Mouse (Mus musculus): ENCODE data around the gene Stk32c.

Gene Stk32c

DNA sequence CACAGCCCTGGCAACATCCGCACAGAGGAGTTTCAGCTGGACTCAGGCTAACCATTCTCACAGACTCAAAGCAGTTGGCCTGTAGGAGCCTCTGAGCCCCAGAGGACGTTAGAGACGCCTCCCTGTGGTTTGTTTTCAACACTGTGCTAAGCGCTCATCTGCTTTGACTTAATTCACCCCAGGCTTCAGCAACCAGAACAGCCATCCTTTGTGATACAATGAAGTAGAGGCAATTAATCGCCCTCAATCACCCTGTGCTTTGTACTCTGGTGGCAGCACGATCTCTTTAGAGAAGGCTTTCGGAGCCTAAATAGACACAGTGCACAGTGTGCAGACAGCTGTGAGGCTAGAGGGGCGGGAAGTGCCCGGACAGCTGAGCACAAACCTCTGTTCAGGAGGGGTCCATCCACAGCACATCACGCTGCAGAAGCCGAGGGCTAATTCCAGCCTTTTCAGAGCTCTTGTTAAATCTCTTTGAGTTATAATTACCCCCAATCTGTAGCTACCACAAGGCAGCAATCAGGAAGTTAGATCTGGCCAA lies 73.1 kb downstream of the Stk32c start:
- H3K27me3 ChIP-seq (ENCODE audit: insufficient read depth, low read length): peaks cover 91% of the 10 kb centered on the region
- H3K9me3 ChIP-seq (ENCODE audit: low read length): 0 out of 2 replicates have a peak, but pooled peaks cover 7% of the 10 kb centered on the region
- peak; percentile 99 for TF ChIP-seq NANOG (IDR thresholded peaks at IDR 0.05; ENCODE audit: borderline replicate concordance, low read length)
- TF ChIP-seq POU5F1 (IDR thresholded peaks at IDR 0.05; ENCODE audit: borderline replicate concordance, low read length): no peak
- TF ChIP-seq CTCF (conservative IDR thresholded peaks at IDR 0.05; ENCODE audit: low read length): no peak
- H3K4me3 ChIP-seq (replicated peaks; ENCODE audit: low read length): no peak overlapping the region
- H3K36me3 ChIP-seq (ENCODE audit: insufficient read depth, low read length): no peaks in the 10 kb centered on the region
- peaks cover 15% of the 10 kb centered on the region for H3K4me1 ChIP-seq (replicated peaks; ENCODE audit: low read depth, low read length)

DNA sequence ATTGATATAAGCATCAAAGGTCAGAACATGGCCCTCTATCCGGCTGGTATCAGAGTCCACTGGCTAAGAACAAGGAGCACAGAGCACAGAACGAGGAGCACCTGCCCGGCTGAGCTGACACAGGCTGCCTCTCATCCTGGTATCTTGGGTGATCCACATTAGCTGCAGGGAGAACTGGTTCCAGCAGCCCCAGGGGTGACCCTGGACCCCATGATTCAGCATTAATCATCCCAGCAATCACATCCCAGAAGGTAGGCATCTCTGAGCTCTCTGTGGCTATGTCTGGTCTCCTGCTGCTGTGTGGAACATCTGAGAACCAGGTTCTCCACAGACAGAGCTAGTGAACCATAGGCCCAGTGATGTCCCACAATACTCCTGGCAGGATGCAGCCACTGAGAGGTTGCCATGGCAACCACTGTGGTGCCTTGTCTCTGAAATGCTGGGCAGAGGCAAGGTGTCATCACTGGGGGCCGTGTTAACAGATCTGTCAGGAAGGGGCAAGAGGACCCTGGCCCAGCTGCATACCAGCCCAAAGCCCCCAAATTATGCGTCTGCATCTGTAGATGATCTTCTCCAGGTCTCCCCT lies 76.1 kb downstream of the Stk32c start:
- peaks cover 15% of the 10 kb centered on the region for H3K4me1 ChIP-seq (replicated peaks; ENCODE audit: low read depth, low read length)
- H3K9me3 ChIP-seq (ENCODE audit: low read length): no peaks in the 10 kb centered on the region
- TF ChIP-seq NANOG (IDR thresholded peaks at IDR 0.05; ENCODE audit: borderline replicate concordance, low read length) (no peak), POU5F1 (IDR thresholded peaks at IDR 0.05; ENCODE audit: borderline replicate concordance, low read length) (no peak), CTCF (conservative IDR thresholded peaks at IDR 0.05; ENCODE audit: low read length) (no peak)
- H3K27me3 ChIP-seq (ENCODE audit: insufficient read depth, low read length): peaks cover 86% of the 10 kb centered on the region
- H3K36me3 ChIP-seq (ENCODE audit: insufficient read depth, low read length): no peaks in the 10 kb centered on the region
- no peak overlapping the region for H3K4me3 ChIP-seq (replicated peaks; ENCODE audit: low read length)

DNA sequence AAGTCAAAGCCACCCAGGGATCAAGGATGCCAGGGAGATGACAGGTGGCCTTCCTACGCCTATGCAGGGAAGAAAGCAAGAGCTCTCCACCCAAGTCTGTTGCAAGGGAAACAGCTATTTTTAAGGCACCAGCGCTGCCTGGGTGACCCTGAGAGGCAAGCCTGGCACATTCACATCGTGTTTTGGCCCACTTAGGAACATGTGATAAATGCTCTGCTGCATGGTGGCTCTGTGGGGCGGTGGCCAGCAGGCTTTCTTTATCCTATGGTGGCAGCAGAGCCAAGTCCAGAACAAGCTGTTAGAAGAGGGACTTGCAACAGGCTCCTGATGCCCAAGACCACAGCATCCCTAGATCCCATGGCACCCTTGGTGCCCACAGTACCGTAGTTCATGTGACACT lies 77.9 kb downstream of the Stk32c start:
- Histone ChIP-seq H3K27me3 (ENCODE audit: insufficient read depth, low read length) (peaks cover 86% of the 10 kb centered on the region), H3K4me1 (replicated peaks; ENCODE audit: low read depth, low read length) (peaks cover 11% of the 10 kb centered on the region), H3K4me3 (replicated peaks; ENCODE audit: low read length) (no peak overlapping the region), H3K9me3 (ENCODE audit: low read length) (no peaks in the 10 kb centered on the region), H3K36me3 (ENCODE audit: insufficient read depth, low read length) (no peaks in the 10 kb centered on the region)
- TF ChIP-seq NANOG (IDR thresholded peaks at IDR 0.05; ENCODE audit: borderline replicate concordance, low read length) (no peak), POU5F1 (IDR thresholded peaks at IDR 0.05; ENCODE audit: borderline replicate concordance, low read length) (no peak), CTCF (conservative IDR thresholded peaks at IDR 0.05; ENCODE audit: low read length) (no peak)

DNA sequence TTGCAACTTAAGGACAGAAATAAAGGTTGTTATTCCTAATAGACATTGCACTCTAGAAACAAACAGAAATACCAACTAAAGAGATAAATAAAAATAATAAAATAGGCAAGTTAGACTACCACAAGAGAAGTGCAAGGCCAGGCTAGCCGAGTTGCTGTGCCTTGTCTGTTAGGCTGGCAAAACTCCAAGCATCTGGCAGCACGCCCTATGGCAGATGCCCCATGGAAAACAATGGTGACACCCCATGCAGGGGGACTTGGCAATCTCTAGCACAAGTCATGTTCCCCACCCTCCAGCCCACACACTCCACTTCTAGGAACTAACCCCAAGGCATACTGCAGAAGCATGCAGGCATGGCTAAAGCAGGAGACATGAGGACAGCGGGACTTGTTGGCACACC lies 79.7 kb downstream of the Stk32c start:
- Histone ChIP-seq H3K36me3 (ENCODE audit: insufficient read depth, low read length) (no peaks in the 10 kb centered on the region), H3K4me1 (replicated peaks; ENCODE audit: low read depth, low read length) (no peaks in the 10 kb centered on the region), H3K27me3 (ENCODE audit: insufficient read depth, low read length) (peaks cover 90% of the 10 kb centered on the region), H3K9me3 (ENCODE audit: low read length) (no peaks in the 10 kb centered on the region), H3K4me3 (replicated peaks; ENCODE audit: low read length) (no peak overlapping the region)
- TF ChIP-seq CTCF (conservative IDR thresholded peaks at IDR 0.05; ENCODE audit: low read length) (no peak), NANOG (IDR thresholded peaks at IDR 0.05; ENCODE audit: borderline replicate concordance, low read length) (no peak), POU5F1 (IDR thresholded peaks at IDR 0.05; ENCODE audit: borderline replicate concordance, low read length) (no peak)

DNA sequence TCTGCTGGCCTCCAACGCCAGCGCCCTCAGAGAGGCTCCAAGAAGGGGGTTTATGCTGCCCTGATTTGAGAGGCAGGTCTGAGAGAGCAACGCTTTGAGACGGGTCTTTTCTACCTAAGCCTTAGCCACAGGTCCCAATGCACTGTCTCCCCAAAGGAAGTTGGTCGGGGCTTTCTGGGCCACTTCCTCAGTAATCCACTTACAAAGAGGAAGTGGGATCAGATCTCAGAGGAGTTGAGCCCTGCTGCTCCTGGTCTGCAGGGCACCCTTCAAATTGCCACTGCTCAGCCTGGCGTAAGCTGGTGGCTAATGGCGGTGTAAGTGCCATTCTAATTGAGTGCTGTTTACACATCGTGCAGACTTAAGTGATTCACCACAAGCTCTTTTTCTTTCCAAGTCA lies 81.6 kb downstream of the Stk32c start:
- Histone ChIP-seq H3K9me3 (ENCODE audit: low read length) (peaks cover 6% of the 10 kb centered on the region; the same call in 1 of the 2 replicates), H3K4me1 (replicated peaks; ENCODE audit: low read depth, low read length) (no peaks in the 10 kb centered on the region), H3K36me3 (ENCODE audit: insufficient read depth, low read length) (no peaks in the 10 kb centered on the region), H3K27me3 (ENCODE audit: insufficient read depth, low read length) (peaks cover 88% of the 10 kb centered on the region), H3K4me3 (replicated peaks; ENCODE audit: low read length) (no peak overlapping the region)
- no peak for TF ChIP-seq POU5F1 (IDR thresholded peaks at IDR 0.05; ENCODE audit: borderline replicate concordance, low read length)
- no peak for TF ChIP-seq CTCF (conservative IDR thresholded peaks at IDR 0.05; ENCODE audit: low read length)
- no peak for TF ChIP-seq NANOG (IDR thresholded peaks at IDR 0.05; ENCODE audit: borderline replicate concordance, low read length)

DNA sequence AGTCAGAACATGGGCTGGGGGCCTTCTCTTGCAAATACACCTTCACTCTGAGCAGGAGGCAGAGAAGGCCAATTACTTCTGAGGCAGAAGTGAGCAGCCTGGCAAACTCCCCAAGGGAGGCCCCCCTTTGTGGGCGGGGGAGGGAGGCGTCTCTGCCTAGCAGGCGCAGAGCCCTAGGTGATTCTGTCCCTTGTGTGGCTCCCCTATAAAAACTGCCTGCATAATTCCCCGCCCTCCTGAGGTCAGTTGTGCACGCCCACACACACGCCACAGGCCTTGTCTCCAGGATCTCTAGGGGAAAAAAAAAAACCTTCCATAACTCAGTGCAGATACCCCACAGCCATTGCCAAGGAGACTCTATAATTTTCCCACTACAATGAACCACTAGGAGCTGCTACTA lies 82.7 kb downstream of the Stk32c start:
- TF ChIP-seq POU5F1 (IDR thresholded peaks at IDR 0.05; ENCODE audit: borderline replicate concordance, low read length) (no peak), CTCF (conservative IDR thresholded peaks at IDR 0.05; ENCODE audit: low read length) (no peak), NANOG (IDR thresholded peaks at IDR 0.05; ENCODE audit: borderline replicate concordance, low read length) (no peak)
- Histone ChIP-seq H3K36me3 (ENCODE audit: insufficient read depth, low read length) (no peaks in the 10 kb centered on the region), H3K9me3 (ENCODE audit: low read length) (peaks cover 6% of the 10 kb centered on the region; the same call in 1 of the 2 replicates), H3K27me3 (ENCODE audit: insufficient read depth, low read length) (peaks cover 84% of the 10 kb centered on the region), H3K4me1 (replicated peaks; ENCODE audit: low read depth, low read length) (no peaks in the 10 kb centered on the region), H3K4me3 (replicated peaks; ENCODE audit: low read length) (no peak overlapping the region)

DNA sequence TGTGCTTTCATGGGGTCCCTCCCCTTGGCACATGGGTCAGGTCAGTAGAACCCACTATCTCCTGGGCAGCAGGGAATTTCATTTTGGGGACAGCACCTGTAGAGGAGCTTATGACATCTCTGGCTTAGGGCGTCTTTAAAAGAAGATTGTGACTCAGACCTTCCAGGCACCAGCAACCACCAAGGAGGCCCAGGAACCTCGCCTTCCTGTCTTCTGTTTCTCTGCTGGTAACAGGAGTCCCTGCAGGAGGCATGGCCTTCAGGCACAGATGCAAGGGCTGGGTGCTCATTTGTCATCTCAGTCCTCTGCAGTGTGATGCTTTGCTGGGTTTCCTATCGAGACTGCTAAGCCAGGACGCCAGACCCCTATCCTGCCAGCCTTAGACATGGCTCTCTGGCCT lies 84.1 kb downstream of the Stk32c start:
- no peak overlapping the region for H3K4me3 ChIP-seq (replicated peaks; ENCODE audit: low read length)
- TF ChIP-seq CTCF (conservative IDR thresholded peaks at IDR 0.05; ENCODE audit: low read length) (no peak), NANOG (IDR thresholded peaks at IDR 0.05; ENCODE audit: borderline replicate concordance, low read length) (no peak), POU5F1 (IDR thresholded peaks at IDR 0.05; ENCODE audit: borderline replicate concordance, low read length) (no peak)
- no peaks in the 10 kb centered on the region for H3K36me3 ChIP-seq (ENCODE audit: insufficient read depth, low read length)
- no peaks in the 10 kb centered on the region for H3K4me1 ChIP-seq (replicated peaks; ENCODE audit: low read depth, low read length)
- peaks cover 6% of the 10 kb centered on the region; the same call in 1 of the 2 replicates for H3K9me3 ChIP-seq (ENCODE audit: low read length)
- H3K27me3 ChIP-seq (ENCODE audit: insufficient read depth, low read length): peaks cover 73% of the 10 kb centered on the region

DNA sequence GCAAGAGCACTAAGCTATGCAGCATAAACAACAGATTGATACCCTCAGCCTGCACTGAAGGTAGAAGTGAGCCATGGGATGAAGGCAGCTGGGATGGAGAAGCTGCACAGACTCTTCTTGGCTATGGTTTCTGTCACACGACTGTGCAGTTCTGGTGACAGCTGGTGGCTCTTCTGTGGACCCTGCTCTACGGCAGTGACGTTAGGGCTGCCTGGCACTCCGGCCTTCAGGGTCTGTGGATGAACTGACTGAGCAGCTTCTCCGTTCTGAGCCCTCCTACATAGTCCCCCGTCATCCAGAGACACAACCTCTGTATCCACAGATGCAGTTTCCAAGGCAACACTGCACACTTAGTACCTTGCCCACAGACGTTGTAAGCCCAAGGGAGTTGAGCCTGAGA lies 86.6 kb downstream of the Stk32c start:
- H3K9me3 ChIP-seq (ENCODE audit: low read length): peaks cover 6% of the 10 kb centered on the region; the same call in 1 of the 2 replicates
- no peaks in the 10 kb centered on the region for H3K4me1 ChIP-seq (replicated peaks; ENCODE audit: low read depth, low read length)
- TF ChIP-seq NANOG (IDR thresholded peaks at IDR 0.05; ENCODE audit: borderline replicate concordance, low read length): no peak
- TF ChIP-seq CTCF (conservative IDR thresholded peaks at IDR 0.05; ENCODE audit: low read length): no peak
- TF ChIP-seq POU5F1 (IDR thresholded peaks at IDR 0.05; ENCODE audit: borderline replicate concordance, low read length): no peak
- H3K36me3 ChIP-seq (ENCODE audit: insufficient read depth, low read length): no peaks in the 10 kb centered on the region
- peaks cover 69% of the 10 kb centered on the region for H3K27me3 ChIP-seq (ENCODE audit: insufficient read depth, low read length)
- H3K4me3 ChIP-seq (replicated peaks; ENCODE audit: low read length): no peak overlapping the region
